Mouse (Mus musculus): Measurements from ENCODE around the gene Slc45a3. TPM values are rescaled to one million over a fixed set of nuclear protein-coding genes. Genes with fewer than 3 reads are reported as not detected.

The Slc45a3 gene
- polyA plus RNA-seq (2012; rRNA removed; ENCODE audit: low replicate concordance): 2.1 and 12.5 TPM in 2 replicates

GRCm38 (mm10) chr1:131962606-131963084, at the start of gene Slc45a3:
Gene Slc45a3, plus strand, starts transcription at chr1:131962967.

DNA sequence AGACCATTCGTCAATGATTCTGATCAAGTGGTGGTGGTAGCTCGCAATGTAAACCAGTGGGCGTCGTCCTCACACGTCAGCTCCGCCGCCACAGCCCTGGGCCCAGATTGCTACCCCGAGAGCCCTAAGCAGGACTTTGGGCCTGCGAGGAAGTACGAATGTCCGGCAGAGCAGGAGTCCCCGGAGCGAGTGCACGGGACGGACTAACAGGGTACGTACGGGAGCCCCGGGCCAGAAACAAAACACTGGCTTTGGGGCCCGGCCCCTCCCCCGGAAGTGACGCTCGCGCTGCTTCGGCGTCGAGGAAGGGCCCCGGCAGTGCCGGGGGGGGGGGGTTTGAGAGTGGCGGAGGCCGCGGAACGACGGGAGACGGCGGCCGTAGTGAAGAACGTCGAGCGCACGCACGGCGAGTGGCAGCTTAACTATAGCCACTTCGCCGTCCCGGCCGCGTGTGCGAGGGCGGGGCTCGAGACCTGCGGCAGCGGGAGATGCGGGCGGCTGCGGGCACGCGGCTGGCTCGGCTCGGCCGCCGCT, 44.6 kb downstream of the Slc45a3 start, which contains the start of gene Elk4:
Elk4 (plus strand) TSS at position 326 of the 534 bp plus-strand sequence.

Other genes with a start within 250 kb of the Slc45a3 start
- gene Slc26a9, start 218.9 kb upstream of the Slc45a3 start, polyA plus RNA-seq (2012; rRNA removed; ENCODE audit: low replicate concordance): 1.8 TPM in 1 of 2 replicates, not detected in the other
- 7.7 and 12.8 TPM in 2 replicates for gene Pm20d1, start 165.6 kb upstream of the Slc45a3 start, polyA plus RNA-seq (2012; rRNA removed; ENCODE audit: low replicate concordance)
- 8.0 and 15.5 TPM in 2 replicates for gene Slc41a1, start 135.5 kb upstream of the Slc45a3 start, polyA plus RNA-seq (2012; rRNA removed; ENCODE audit: low replicate concordance)
- gene Rab29, start 95.7 kb upstream of the Slc45a3 start, polyA plus RNA-seq (2012; rRNA removed; ENCODE audit: low replicate concordance): 10.4 and 13.6 TPM in 2 replicates
- gene Nucks1, start 52.4 kb upstream of the Slc45a3 start, polyA plus RNA-seq (2012; rRNA removed; ENCODE audit: low replicate concordance): 1.3 and 1.4 TPM in 2 replicates
- gene Elk4, start 44.6 kb downstream of the Slc45a3 start, polyA plus RNA-seq (2012; rRNA removed; ENCODE audit: low replicate concordance): 7.6 and 11.7 TPM in 2 replicates
- gene Mfsd4a, start 105.1 kb downstream of the Slc45a3 start, polyA plus RNA-seq (2012; rRNA removed; ENCODE audit: low replicate concordance): 11.2 and 36.9 TPM in 2 replicates
- gene Cdk18, start 176.7 kb downstream of the Slc45a3 start, polyA plus RNA-seq (2012; rRNA removed; ENCODE audit: low replicate concordance): 153 and 183 TPM in 2 replicates
- not detected in 2 replicates for gene Lemd1, start 228.5 kb downstream of the Slc45a3 start, polyA plus RNA-seq (2012; rRNA removed; ENCODE audit: low replicate concordance)
- not detected in 2 replicates for gene AC124108.1, start 228.5 kb downstream of the Slc45a3 start, polyA plus RNA-seq (2012; rRNA removed; ENCODE audit: low replicate concordance)

Data from duodenum, adult 2 months (tissue).